Mouse (Mus musculus) gastrocnemius, postnatal 36 days (tissue): ENCODE results near the gene Ccdc87. TPM values are rescaled to one million over a fixed set of nuclear protein-coding genes. Genes with fewer than 3 reads are reported as not detected.
"Not testable (repeated sequence)": the region's sequence is repeated elsewhere in the genome, so short reads cannot be mapped to it uniquely, and the experiment has no call there.

Experiments
- DNase-seq, 2 experiments: peaks; one replicate each; pipeline ENCODE4 v3.0.0; 2022
- intact Hi-C: fragments of 180-260 bp; cut with DNase I; formaldehyde crosslinking; loops from one replicate; pipeline ENCODE4 v1.15.1; 2025
- total RNA-seq, 2 experiments: library from RNA; stranded (reverse); gene quantifications; 2 replicates each; pipeline ENCODE4 v1.2.3; 2021

Ccdc87 gene
- total RNA-seq, 2 experiments from 2014 or later = not detected

DNA sequence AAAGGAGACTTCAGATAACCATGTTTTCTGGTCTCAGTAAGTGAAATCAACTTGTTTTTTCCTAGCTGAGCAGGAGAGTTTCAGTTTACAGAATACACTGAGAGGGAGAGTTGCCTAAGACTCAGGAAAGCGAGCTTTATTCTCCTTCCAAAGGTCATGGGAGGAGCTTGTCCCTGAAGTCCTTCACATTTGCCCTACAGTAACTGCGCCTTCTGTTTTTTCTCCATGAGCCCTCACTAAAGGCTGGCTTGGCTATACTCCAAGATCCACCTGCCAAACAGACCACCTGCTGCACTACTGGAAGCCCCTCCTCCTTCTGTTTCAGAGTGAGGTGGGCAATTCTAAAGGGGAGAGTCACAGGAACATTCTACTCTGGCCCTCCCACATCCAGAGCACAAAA, 3.1 kb upstream of the Ccdc87 start:
- no peak for DNase-seq
- intact Hi-C loops = no loop called here

GRCm38 (mm10) chr19:4837049-4837448, 2.1 kb upstream of the Ccdc87 start:
- intact Hi-C loops = no loop called here
- DNase-seq = no peak

DNA sequence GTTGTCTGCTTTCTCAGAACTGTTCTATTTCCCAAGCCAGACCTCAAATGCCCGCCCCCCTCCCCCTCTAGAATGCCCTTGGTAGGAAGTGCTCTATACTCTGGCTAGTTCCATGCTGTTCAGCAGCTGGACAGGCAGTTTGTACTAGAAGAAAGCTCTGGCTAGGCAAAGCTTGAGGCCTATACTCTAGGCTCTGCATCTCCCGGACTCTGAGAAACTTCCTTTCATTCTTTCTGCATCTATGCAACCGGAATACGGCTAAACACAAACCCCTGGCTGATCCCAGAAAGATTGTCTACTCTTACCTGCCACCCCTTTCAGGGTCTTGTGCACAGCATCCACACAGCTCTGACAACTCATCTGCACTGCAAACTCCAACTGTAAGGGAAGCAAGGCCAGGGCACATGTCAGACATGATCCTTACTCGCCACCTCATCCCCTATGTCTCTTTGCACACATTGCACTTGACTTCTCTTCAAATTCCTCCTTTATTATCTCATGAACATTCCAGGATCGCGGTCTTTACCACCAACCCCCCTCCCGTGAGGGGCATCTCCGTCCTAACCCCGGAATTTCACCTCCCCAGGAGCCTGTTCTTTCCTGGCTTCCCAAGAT, 533 bp upstream of the Ccdc87 start:
- no peak for DNase-seq
- intact Hi-C loops = no loop called here

DNA sequence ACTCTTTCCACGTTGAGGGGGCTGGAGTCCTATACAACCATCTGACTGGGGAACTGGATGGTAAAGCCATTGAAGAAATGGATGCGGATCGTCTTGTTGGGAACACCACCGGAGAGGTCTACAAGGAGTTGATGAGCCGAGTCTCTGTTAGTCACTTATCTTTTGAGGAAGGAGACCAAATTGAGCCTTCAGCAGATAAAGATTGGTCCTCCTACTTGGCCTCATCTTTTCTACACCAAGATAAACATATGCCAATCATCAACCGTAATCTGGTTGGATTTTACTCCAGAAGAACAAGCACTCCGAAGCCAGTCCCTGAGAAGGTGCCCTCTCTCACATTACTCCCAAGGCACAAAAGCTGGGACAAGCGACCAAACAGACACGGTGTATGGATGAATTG, 1.7 kb downstream of the Ccdc87 start:
- intact Hi-C loops = loop anchor here (5.0 to 10.0 kb wide), 2 partner anchors 209 to 346 kb away; partner anchors contain the start of gene 2010003K11Rik
- DNase-seq = no peak

GRCm38 (mm10) chr19:4842611-4843010, 3.4 kb downstream of the Ccdc87 start:
- intact Hi-C loops = loop anchor here (5.0 to 10.0 kb wide), 2 partner anchors 210 to 348 kb away; partner anchors contain the start of gene 2010003K11Rik

GRCm38 (mm10) chr19:4845846-4846245, 6.7 kb downstream of the Ccdc87 start:
- DNase-seq = no peak
- intact Hi-C loops = loop anchor here (10.0 kb wide), 1 partner anchor 351 kb away; the partner anchor contains the start of gene 2010003K11Rik

More at GRCm38 (mm10) chr19:4842611-4843010, 3.4 kb downstream of the Ccdc87 start:
- DNase-seq = no peak

- DNase-seq = no peak
- intact Hi-C loops = loop anchor here (1.0 to 10.0 kb wide), 2 partner anchors 92 to 353 kb away; partner anchors contain the start of gene 2010003K11Rik
Measured at GRCm38 (mm10) chr19:4847490-4847889, 8.3 kb downstream of the Ccdc87 start.

DNA sequence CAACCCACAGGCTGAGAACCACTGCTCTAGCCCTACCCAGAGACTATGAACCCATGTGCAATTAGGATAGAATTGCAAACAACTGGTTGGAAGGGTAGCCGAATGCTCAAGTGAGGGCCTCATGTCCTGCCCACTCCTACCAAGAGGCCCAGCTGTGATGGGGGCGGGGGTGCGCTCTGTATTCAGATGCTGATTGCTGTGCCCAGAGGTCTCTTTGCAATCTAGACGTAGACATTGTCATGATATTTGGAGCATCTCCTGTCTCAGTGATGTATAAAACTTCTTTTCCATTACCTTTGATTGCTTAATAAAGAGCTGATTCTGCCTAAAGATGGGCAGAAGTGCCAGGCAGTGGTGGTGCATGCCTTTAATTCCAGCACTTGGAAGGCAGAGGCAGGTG, 10.6 kb downstream of the Ccdc87 start:
- intact Hi-C loops = loop anchor here (10.0 kb wide), 1 partner anchor 355 kb away; the partner anchor contains the start of gene 2010003K11Rik
- DNase-seq = no peak

DNA sequence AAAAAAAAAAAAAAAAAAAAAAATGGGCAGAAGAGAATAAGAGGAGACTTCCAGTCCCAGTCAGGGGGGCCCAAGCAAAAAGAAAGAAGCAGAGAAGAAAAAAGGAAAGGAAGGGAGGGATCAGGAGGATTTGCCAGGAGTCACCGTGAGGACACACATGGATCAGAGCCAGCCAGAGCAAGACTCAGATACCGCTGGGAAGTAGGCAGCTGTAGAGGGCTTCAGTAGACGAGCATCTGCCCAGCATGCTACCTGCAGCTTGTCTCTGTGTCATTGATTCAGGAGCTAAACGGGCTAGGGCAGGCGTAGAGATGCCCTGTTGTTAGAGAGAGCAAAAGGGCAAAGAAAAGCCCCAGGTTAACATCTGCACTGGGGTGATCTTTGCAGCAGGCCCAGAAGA, 11.1 kb downstream of the Ccdc87 start:
- intact Hi-C loops = no loop called here
- no peak for DNase-seq

GRCm38 (mm10) chr19:4854552-4855469, 15.6 kb downstream of the Ccdc87 start, which contains the start of gene Ctsf:
TSS of gene Ctsf (plus strand) at chr19:4855130.
- intact Hi-C loops = no loop called here
- peak; percentile 86 to 91 for DNase-seq

- no peak for DNase-seq
- intact Hi-C loops = no loop called here
Measured at GRCm38 (mm10) chr19:4855470-4855820, 16.3 kb downstream of the Ccdc87 start.

DNA sequence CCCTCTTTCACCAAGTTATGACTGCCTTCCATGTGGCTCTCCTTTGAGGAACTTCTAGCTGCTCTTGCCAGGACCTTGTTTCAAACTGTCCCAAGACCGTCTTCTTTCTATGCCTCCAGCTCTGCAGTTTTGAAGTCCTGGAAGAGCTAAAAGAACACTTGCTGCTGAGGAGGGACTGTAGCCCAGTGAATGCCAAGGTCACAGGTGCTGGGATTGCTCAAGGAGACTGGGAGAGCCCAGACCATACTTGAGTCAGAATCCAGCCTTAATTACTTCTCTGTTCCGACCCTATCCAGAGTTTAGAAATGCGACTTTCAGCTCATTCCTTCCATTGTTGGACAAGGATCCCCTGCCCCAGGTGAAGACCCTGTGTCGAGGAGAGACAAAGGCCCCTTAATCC, 16.8 kb downstream of the Ccdc87 start:
- intact Hi-C loops = no loop called here
- no peak for DNase-seq

- DNase-seq = no peak
- intact Hi-C loops = no loop called here
Measured at GRCm38 (mm10) chr19:4859081-4859480, 19.9 kb downstream of the Ccdc87 start.

DNA sequence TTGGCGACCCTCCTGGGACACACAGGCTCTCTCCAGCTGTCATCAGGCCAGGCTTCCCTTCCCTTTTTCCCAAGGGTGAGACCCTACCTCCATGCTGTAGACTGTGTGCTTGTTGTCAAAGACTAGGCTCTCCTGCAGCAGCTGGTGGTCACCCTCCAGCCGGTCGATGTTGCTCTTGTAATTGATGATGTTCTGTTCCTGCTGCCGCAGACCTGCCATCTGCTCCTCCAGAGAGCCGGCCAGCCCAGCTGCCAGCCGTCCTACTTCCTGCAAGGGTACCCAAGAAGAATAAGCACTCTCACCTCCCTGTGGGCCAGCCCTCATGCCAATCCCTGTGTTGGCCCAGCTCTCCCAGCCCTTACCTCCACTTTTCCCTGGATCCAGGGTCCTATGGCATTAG, 23.9 kb downstream of the Ccdc87 start:
- intact Hi-C loops = no loop called here
- no peak for DNase-seq

DNA sequence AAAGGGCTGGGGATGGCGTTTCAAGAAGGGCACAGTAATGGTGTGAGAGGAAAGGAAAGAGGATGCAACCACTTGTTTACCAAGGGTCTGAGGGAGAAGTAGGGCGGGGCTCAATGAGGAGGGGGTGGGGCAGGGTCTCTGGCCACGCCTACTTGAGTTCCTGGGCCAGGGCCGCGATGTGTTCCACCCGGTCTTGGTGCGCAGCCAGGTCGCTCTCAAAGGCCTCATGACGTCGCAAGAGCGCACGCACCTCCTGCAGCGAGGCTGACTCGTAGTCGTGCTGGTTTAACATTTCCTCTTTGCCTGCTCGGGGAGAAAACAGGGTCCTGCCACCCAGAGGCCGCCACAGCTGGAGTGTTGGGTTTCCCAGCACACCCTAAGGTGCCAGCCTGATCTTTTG, 26.0 kb downstream of the Ccdc87 start:
- no peak for DNase-seq
- intact Hi-C loops = no loop called here

DNA sequence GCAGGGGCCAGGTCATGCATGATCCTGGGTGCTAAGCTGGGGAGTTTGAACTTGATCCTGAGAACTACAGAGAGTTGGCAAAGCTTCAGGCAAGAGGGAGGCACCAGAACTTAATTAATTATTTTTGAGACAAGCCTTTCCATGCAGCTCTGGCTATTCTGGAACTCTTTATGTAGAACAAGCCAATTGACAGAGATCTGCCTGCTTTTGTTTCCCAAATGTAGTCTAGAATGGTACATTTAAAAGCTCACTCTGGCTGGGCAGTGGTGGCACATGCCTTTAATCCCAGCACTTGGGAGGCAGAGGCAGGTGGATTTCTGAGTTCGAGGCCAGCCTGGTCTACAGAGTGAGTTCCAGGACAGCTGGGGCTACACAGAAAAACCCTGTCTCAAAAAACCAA, 35.4 kb downstream of the Ccdc87 start:
- DNase-seq, intact Hi-C loops: not testable (repeated sequence)

GRCm38 (mm10) chr19:4876241-4876640, 37.1 kb downstream of the Ccdc87 start:
- intact Hi-C loops = no loop called here
- DNase-seq = no peak

DNA sequence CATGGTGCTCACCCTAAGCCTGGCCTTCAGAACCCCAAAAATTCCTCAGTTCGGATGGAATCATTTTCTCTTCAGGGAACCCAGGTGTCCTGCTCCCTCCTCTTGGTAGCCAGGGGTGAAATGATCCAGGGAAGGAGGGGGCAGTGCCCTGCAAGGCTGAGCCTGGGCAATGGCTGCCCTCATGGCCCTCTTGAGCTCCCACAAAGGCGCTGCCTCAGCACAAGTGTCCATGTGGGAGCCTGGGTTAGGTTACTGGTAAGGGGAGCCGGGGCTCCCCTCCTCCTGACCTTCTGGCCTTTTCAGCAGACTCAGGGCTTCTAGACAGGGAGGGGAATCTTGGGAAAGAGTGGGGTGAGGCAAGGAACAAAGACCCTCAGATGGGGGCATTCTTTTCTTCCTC, 37.6 kb downstream of the Ccdc87 start:
- no peak for DNase-seq
- intact Hi-C loops = no loop called here

DNA sequence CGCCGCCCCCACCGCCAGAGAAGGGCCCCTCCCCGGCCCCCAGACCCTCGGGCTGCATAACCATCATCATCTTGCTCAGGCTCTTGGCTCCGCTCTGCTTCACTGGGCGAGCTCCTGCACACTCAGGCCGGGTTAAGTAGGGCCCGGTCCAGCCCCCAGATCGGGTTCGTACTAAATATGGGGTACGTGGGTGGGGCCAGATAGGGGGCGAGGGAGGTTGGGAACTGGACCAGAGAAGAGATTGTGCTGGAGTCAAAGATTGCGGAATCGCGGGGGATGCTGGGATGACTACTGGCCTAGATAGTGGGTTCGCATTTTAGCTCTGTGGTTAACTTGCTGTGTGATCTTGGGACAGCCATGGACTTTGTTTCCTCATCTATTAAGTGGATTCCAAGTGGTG, 38.6 kb downstream of the Ccdc87 start, which contains the start of gene Actn3:
Gene Actn3, minus strand, starts transcription at position 125 of the 400 bp plus-strand sequence.
- intact Hi-C loops = no loop called here

GRCm38 (mm10) chr19:4878405-4879323, 39.5 kb downstream of the Ccdc87 start, which contains the start of gene Zdhhc24:
TSS of gene Zdhhc24 (plus strand) at chr19:4878668.
- peak; percentile 93 to 96 for DNase-seq
- intact Hi-C loops = no loop called here

More for the DNA sequence above, 38.6 kb downstream of the Ccdc87 start, which contains the start of gene Actn3:
- peak; percentile 61 to 66 for DNase-seq
